In genomic region chr11:116447822-116448221, GRCm38 (mm10) we compare ENCODE assay signal across 22 mouse cellular contexts. TPM values are rescaled to one million over a fixed set of nuclear protein-coding genes. Genes with fewer than 3 reads are reported as not detected.
DNase-seq lines count a peak whose midpoint lies in the region; ATAC-seq and TF ChIP-seq lines count a peak whose summit lies in the region.
"Had no signal": no experiment of that assay in that cellular context is flagged by ENCODE, and none has a peak within 500 bp of the region (broad histone marks: within the 10 kb centered on the region; RNA-seq: fewer than 3 reads in every experiment).

No protein-coding gene starts in this region.

- no peak overlapping the region for H3K9ac ChIP-seq in hindbrain, postnatal 0 days (replicated peaks; ENCODE audit: low read length)
- no peak overlapping the region for H3K9ac ChIP-seq in hindbrain, embryonic 12.5 days
- no peak overlapping the region for H3K9ac ChIP-seq in liver, adult 2 months (ENCODE audit: low read depth, low read length)
- no peak overlapping the region for H3K9ac ChIP-seq in liver, embryonic 12.5 days
- H3K9ac ChIP-seq: embryonic facial prominence, embryonic 12.5 days; forebrain, embryonic 15.5 days; hindbrain, embryonic 14.5 days; limb, embryonic 12.5 days; lung, embryonic 15.5 days had no signal

- no peaks in the 10 kb centered on the region for H3K9me3 ChIP-seq in hindbrain, postnatal 0 days (ENCODE audit: low read length)
- no peaks in the 10 kb centered on the region for H3K9me3 ChIP-seq in hindbrain, embryonic 12.5 days (replicated peaks)
- H3K9me3 ChIP-seq in liver, embryonic 12.5 days (replicated peaks): peaks cover 10% of the 10 kb centered on the region
- H3K9me3 ChIP-seq: embryonic facial prominence, embryonic 12.5 days; forebrain, embryonic 15.5 days; lung, embryonic 15.5 days had no signal

- no peak for DNase-seq in hindbrain, postnatal 0 days (ENCODE audit: low spot score)
- DNase-seq in liver, adult 2 months (ENCODE audit: extremely low read depth, low read depth, low spot score): no peak
- no peak for DNase-seq in testis, postnatal 10 days (ENCODE audit: low spot score)
- DNase-seq in gastrocnemius, postnatal 4 days (ENCODE audit: low spot score in 2 of 2): no peak
- DNase-seq: adrenal gland, adult 8-10 months; cerebellum, postnatal 10 days; gastrocnemius, postnatal 25 days; heart, postnatal 14 days; kidney, adult 11 months; midbrain, embryonic 14.5 days; thymus, adult 18-20 months; thymus, postnatal 4 days had no signal

- peaks cover 9% of the 10 kb centered on the region; the same call in 1 of the 2 replicates for H3K27me3 ChIP-seq in hindbrain, postnatal 0 days (ENCODE audit: insufficient read depth, low read length)
- peaks cover 28% of the 10 kb centered on the region for H3K27me3 ChIP-seq in hindbrain, embryonic 12.5 days
- no peaks in the 10 kb centered on the region; the same call in none of the 2 replicates for H3K27me3 ChIP-seq in liver, adult 2 months (ENCODE audit: control insufficient read depth, insufficient read depth, low read length)
- peaks cover 22% of the 10 kb centered on the region for H3K27me3 ChIP-seq in liver, embryonic 12.5 days (replicated peaks)
- H3K27me3 ChIP-seq in testis, adult 2 months (ENCODE audit: control insufficient read depth, insufficient read depth, low read length): no peaks in the 10 kb centered on the region

- no peak for TF ChIP-seq POLR2A in liver, adult 2 months (IDR thresholded peaks at IDR 0.05; ENCODE audit: extremely low read depth, insufficient read depth, low read length)
- no peak for TF ChIP-seq POLR2A in testis, adult 2 months (IDR thresholded peaks at IDR 0.05; ENCODE audit: control insufficient read depth, low read depth, low read length)

- WGBS in hindbrain, postnatal 0 days: 76% methylated on average over 5 of the region's 5 CpGs
- 69% methylated on average over 5 of the region's 5 CpGs for WGBS in hindbrain, embryonic 12.5 days
- WGBS in liver, adult 2 months: 77% methylated on average over 5 of the region's 5 CpGs
- WGBS in liver, embryonic 12.5 days (ENCODE audit: insufficient replicate concordance): 59% methylated on average over 5 of the region's 5 CpGs

- H3K4me3 ChIP-seq in hindbrain, postnatal 0 days (ENCODE audit: low read length): no peak overlapping the region
- H3K4me3 ChIP-seq in hindbrain, embryonic 12.5 days: no peak overlapping the region
- no peak overlapping the region for H3K4me3 ChIP-seq in liver, adult 2 months (ENCODE audit: insufficient read depth, low read depth, low read length)
- H3K4me3 ChIP-seq in liver, embryonic 12.5 days: no peak overlapping the region
- H3K4me3 ChIP-seq in testis, adult 2 months (ENCODE audit: control insufficient read depth, low read depth, low read length): peak overlapping the region; percentile 43
- H3K4me3 ChIP-seq: embryonic facial prominence, embryonic 12.5 days; forebrain, embryonic 15.5 days; limb, embryonic 12.5 days; lung, embryonic 15.5 days; myocyte had no signal

- H3K36me3 ChIP-seq in hindbrain, postnatal 0 days (ENCODE audit: insufficient read depth, low read length): no peaks in the 10 kb centered on the region
- no peaks in the 10 kb centered on the region for H3K36me3 ChIP-seq in hindbrain, embryonic 12.5 days
- no peaks in the 10 kb centered on the region for H3K36me3 ChIP-seq in liver, adult 2 months (ENCODE audit: control insufficient read depth, insufficient read depth, low read length)
- H3K36me3 ChIP-seq in liver, embryonic 12.5 days: no peaks in the 10 kb centered on the region
- no peaks in the 10 kb centered on the region for H3K36me3 ChIP-seq in testis, adult 2 months (ENCODE audit: control insufficient read depth, insufficient read depth, low read length)
- H3K36me3 ChIP-seq: embryonic facial prominence, embryonic 12.5 days; forebrain, embryonic 15.5 days; limb, embryonic 12.5 days; lung, embryonic 15.5 days had no signal

- H3K79me2 ChIP-seq in liver, adult 2 months (ENCODE audit: control insufficient read depth, insufficient read depth, low read length): no peaks in the 10 kb centered on the region

- peak; percentile 47 for TF ChIP-seq CTCF in hindbrain, postnatal 0 days (IDR thresholded peaks at IDR 0.05; ENCODE audit: low read depth)
- 0 out of 2 replicates have a peak, but pooled peaks have one; percentile 9 for TF ChIP-seq CTCF in liver, adult 2 months (IDR thresholded peaks at IDR 0.05; ENCODE audit: low read depth, low read length)
- peak; percentile 3; the same call in 1 of the 2 replicates for TF ChIP-seq CTCF in testis, adult 2 months (IDR thresholded peaks at IDR 0.05; ENCODE audit: control insufficient read depth, insufficient read depth, insufficient replicate concordance, low read depth, low read length)

- ATAC-seq in hindbrain, postnatal 0 days: no peak
- ATAC-seq in hindbrain, embryonic 12.5 days (ENCODE audit: low FRiP score): no peak
- ATAC-seq in liver, embryonic 12.5 days: no peak
- ATAC-seq: forebrain, embryonic 15.5 days had no signal

- no peak overlapping the region for H3K27ac ChIP-seq in hindbrain, postnatal 0 days
- no peak overlapping the region for H3K27ac ChIP-seq in hindbrain, embryonic 12.5 days
- no peak overlapping the region for H3K27ac ChIP-seq in liver, adult 2 months (replicated peaks; ENCODE audit: insufficient read depth, low read depth, low read length)
- no peak overlapping the region for H3K27ac ChIP-seq in liver, embryonic 12.5 days
- H3K27ac ChIP-seq in testis, adult 2 months (ENCODE audit: control insufficient read depth, insufficient read depth, low read depth, low read length): no peak overlapping the region
- H3K27ac ChIP-seq: embryonic facial prominence, embryonic 12.5 days; forebrain, embryonic 15.5 days; hindbrain, embryonic 14.5 days; limb, embryonic 12.5 days; lung, embryonic 15.5 days had no signal

- no peak overlapping the region for H3K4me2 ChIP-seq in hindbrain, postnatal 0 days (ENCODE audit: low read depth, low read length)
- no peak overlapping the region for H3K4me2 ChIP-seq in hindbrain, embryonic 12.5 days (replicated peaks)
- no peak overlapping the region for H3K4me2 ChIP-seq in liver, embryonic 12.5 days
- H3K4me2 ChIP-seq: embryonic facial prominence, embryonic 12.5 days; forebrain, embryonic 15.5 days; hindbrain, embryonic 14.5 days; limb, embryonic 12.5 days; lung, embryonic 15.5 days had no signal

- H3K4me1 ChIP-seq in hindbrain, postnatal 0 days (ENCODE audit: insufficient read depth, low read length): peaks cover 5% of the 10 kb centered on the region; the same call in 1 of the 2 replicates
- peaks cover 8% of the 10 kb centered on the region for H3K4me1 ChIP-seq in hindbrain, embryonic 12.5 days
- peaks cover 3% of the 10 kb centered on the region; the same call in 1 of the 2 replicates for H3K4me1 ChIP-seq in liver, adult 2 months (ENCODE audit: control insufficient read depth, insufficient read depth, low read length)
- H3K4me1 ChIP-seq in liver, embryonic 12.5 days: peaks cover 10% of the 10 kb centered on the region
- peaks cover 10% of the 10 kb centered on the region for H3K4me1 ChIP-seq in testis, adult 2 months (ENCODE audit: control insufficient read depth, insufficient read depth, low read length)

RNA-seq across cellular contexts. Expression of gene Ubald2, which starts 13.9 kb away (rescaled TPM):
- 67.9 and 102 TPM in 2 replicates for total RNA-seq in hindbrain, postnatal 0 days (2014; rRNA removed)
- 39.3 and 41.7 TPM in 2 replicates for polyA plus RNA-seq in hindbrain, postnatal 0 days (2015; fragmentation: Nextera tagmentation; extraction: Ambion mirVana)
- 46.6 and 50.6 TPM in 2 replicates for polyA plus RNA-seq in hindbrain, embryonic 12.5 days (2016; fragmentation: Nextera tagmentation; extraction: Ambion mirVana)
- 16.1 and 16.6 TPM in 2 replicates for total RNA-seq in liver, adult 2 months (2014; rRNA removed)
- polyA plus RNA-seq in liver, adult 2 months (2012; rRNA removed): 45.7 and 72.0 TPM in 2 replicates
- polyA plus RNA-seq in liver, embryonic 12.5 days (2016; fragmentation: Nextera tagmentation; extraction: Ambion mirVana): 32.3 and 32.6 TPM in 2 replicates
- 76.4 and 88.4 TPM in 2 replicates for polyA plus RNA-seq in testis, adult 2 months (2012; rRNA removed)
- total RNA-seq in gastrocnemius, postnatal 4 days (2021): 10 to 100 TPM; 44.6 to 45.1 TPM

RNA-seq across cellular contexts. Expression of gene Qrich2, which starts 18.2 kb away (rescaled TPM):
- total RNA-seq in hindbrain, postnatal 0 days (2014; rRNA removed): not detected in 2 replicates
- 0.30 and 0.31 TPM in 2 replicates for polyA plus RNA-seq in hindbrain, postnatal 0 days (2015; fragmentation: Nextera tagmentation; extraction: Ambion mirVana)
- 0.18 and 0.39 TPM in 2 replicates for polyA plus RNA-seq in hindbrain, embryonic 12.5 days (2016; fragmentation: Nextera tagmentation; extraction: Ambion mirVana)
- total RNA-seq in liver, adult 2 months (2014; rRNA removed): 0.07 TPM in 1 of 2 replicates, not detected in the other
- polyA plus RNA-seq in liver, adult 2 months (2012; rRNA removed): 0.05 and 0.11 TPM in 2 replicates
- polyA plus RNA-seq in liver, embryonic 12.5 days (2016; fragmentation: Nextera tagmentation; extraction: Ambion mirVana): not detected in 2 replicates
- 469 and 538 TPM in 2 replicates for polyA plus RNA-seq in testis, adult 2 months (2012; rRNA removed)
- total RNA-seq in gastrocnemius, postnatal 4 days (2021): under 1 TPM; 0.02 to 0.10 TPM
- total RNA-seq: gastrocnemius, postnatal 25 days; heart, postnatal 14 days had no signal
- polyA plus RNA-seq: forebrain, embryonic 15.5 days; hindbrain, embryonic 14.5 days; lung, embryonic 15.5 days; midbrain, embryonic 14.5 days; myocyte; neural tube, embryonic 14.5 days had no signal

RNA-seq across cellular contexts. Expression of gene Rnf157, which starts 35.0 kb away (rescaled TPM):
- total RNA-seq in hindbrain, postnatal 0 days (2014; rRNA removed): 108 and 117 TPM in 2 replicates
- 53.0 and 60.5 TPM in 2 replicates for polyA plus RNA-seq in hindbrain, postnatal 0 days (2015; fragmentation: Nextera tagmentation; extraction: Ambion mirVana)
- 44.8 and 47.2 TPM in 2 replicates for polyA plus RNA-seq in hindbrain, embryonic 12.5 days (2016; fragmentation: Nextera tagmentation; extraction: Ambion mirVana)
- 1.0 and 1.3 TPM in 2 replicates for total RNA-seq in liver, adult 2 months (2014; rRNA removed)
- 0.75 and 0.87 TPM in 2 replicates for polyA plus RNA-seq in liver, adult 2 months (2012; rRNA removed)
- polyA plus RNA-seq in liver, embryonic 12.5 days (2016; fragmentation: Nextera tagmentation; extraction: Ambion mirVana): 2.9 and 4.3 TPM in 2 replicates
- polyA plus RNA-seq in testis, adult 2 months (2012; rRNA removed): 7.2 and 9.6 TPM in 2 replicates
- total RNA-seq in gastrocnemius, postnatal 4 days (2021): 10 to 100 TPM; 32.8 to 37.3 TPM

RNA-seq across cellular contexts. Expression of gene Prpsap1, which starts 46.2 kb away (rescaled TPM):
- 99.7 and 105 TPM in 2 replicates for total RNA-seq in hindbrain, postnatal 0 days (2014; rRNA removed)
- polyA plus RNA-seq in hindbrain, postnatal 0 days (2015; fragmentation: Nextera tagmentation; extraction: Ambion mirVana): 148 and 150 TPM in 2 replicates
- 164 and 179 TPM in 2 replicates for polyA plus RNA-seq in hindbrain, embryonic 12.5 days (2016; fragmentation: Nextera tagmentation; extraction: Ambion mirVana)
- 37.7 and 59.0 TPM in 2 replicates for total RNA-seq in liver, adult 2 months (2014; rRNA removed)
- polyA plus RNA-seq in liver, adult 2 months (2012; rRNA removed): 72.8 and 80.1 TPM in 2 replicates
- polyA plus RNA-seq in liver, embryonic 12.5 days (2016; fragmentation: Nextera tagmentation; extraction: Ambion mirVana): 69.9 and 77.1 TPM in 2 replicates
- polyA plus RNA-seq in testis, adult 2 months (2012; rRNA removed): 58.2 and 59.0 TPM in 2 replicates
- total RNA-seq in gastrocnemius, postnatal 4 days (2021): 10 to 100 TPM; 43.3 to 49.6 TPM

Comparison
In these comparisons a context has a peak if more than half of its experiments do, and no peak if none do; other contexts are left out.
1. RNA of gene Qrich2, which starts 18.2 kb away (polyA plus RNA-seq): 469 to 538 TPM in testis, adult 2 months; 0.30 to 0.31 TPM in hindbrain, postnatal 0 days, 0.18 to 0.39 TPM in hindbrain, embryonic 12.5 days, 0.05 to 0.11 TPM in liver, adult 2 months and not detected in liver, embryonic 12.5 days; every median in the first group is over 100 times any median in the second.
2. Peak in every context shown above with its lines, with median percentiles within 50 percentile points of each other: CTCF ChIP-seq.